Mouse (Mus musculus) heart, postnatal 0 days (tissue): Measurements from ENCODE around the gene Slc9a5. TPM values are rescaled to one million over a fixed set of nuclear protein-coding genes. Genes with fewer than 3 reads are reported as not detected.
A peak's percentile ranks its signal among the peaks of the same experiment; 100 is the strongest.

Experiments used
- ATAC-seq: fragments of 200-750 bp; cut with Nextera tagmentation; 2 replicates; pipeline ENCODE4 v1.8.0; 2017; ENCODE audit warnings: low read depth, moderate number of reproducible peaks, moderate library complexity; ENCODE audit not compliant: insufficient read depth
- DNase-seq: peaks from one replicate; pipeline ENCODE4 v3.0.0-alpha.2; 2016; ENCODE audit warnings: low spot score
- H3K27ac ChIP-seq: fragments of 300-500 bp; sonication (generic); 2 replicates; pipeline ENCODE4 v1.5.1; 2014; ENCODE audit warnings: low read depth, mild to moderate bottlenecking
- H3K27me3 ChIP-seq: fragments of 300-500 bp; sonication (generic); 2 replicates; pipeline ENCODE4 v1.6.1; 2014; ENCODE audit warnings: low read length, mixed read lengths; ENCODE audit not compliant: control insufficient read depth, insufficient read depth
- H3K36me3 ChIP-seq: fragments of 300-500 bp; sonication (generic); replicated peaks from 2 replicates; pipeline ENCODE4 v1.6.1; 2014; ENCODE audit warnings: low read length, mixed read lengths; ENCODE audit not compliant: control insufficient read depth, insufficient read depth
- H3K4me1 ChIP-seq: fragments of 300-500 bp; sonication (generic); 2 replicates; pipeline ENCODE4 v1.6.1; 2014; ENCODE audit warnings: antibody characterized with exemption; ENCODE audit not compliant: control insufficient read depth, insufficient read depth
- H3K4me2 ChIP-seq: fragments of 300-500 bp; sonication (generic); 2 replicates; pipeline ENCODE4 v1.6.1; 2014; ENCODE audit warnings: low read depth, mild to moderate bottlenecking, low read length, moderate library complexity
- H3K4me3 ChIP-seq: fragments of 300-500 bp; sonication (generic); 2 replicates; pipeline ENCODE4 v1.5.1; 2014; ENCODE audit warnings: low read depth, low read length
- H3K9ac ChIP-seq: fragments of 300-500 bp; sonication (generic); replicated peaks from 2 replicates; pipeline ENCODE4 v1.6.1; 2014; ENCODE audit warnings: low read depth, low read length, mixed read lengths
- H3K9me3 ChIP-seq: fragments of 300-500 bp; sonication (generic); replicated peaks from 2 replicates; pipeline ENCODE4 v1.6.1; 2016; ENCODE audit warnings: low read length; ENCODE audit not compliant: control insufficient read depth
- CTCF ChIP-seq: IDR thresholded peaks from 2 replicates; pipeline ENCODE4 v1.5.1; 2016; ENCODE audit warnings: antibody characterized with exemption, control low read depth, low read depth
- EP300 ChIP-seq: IDR thresholded peaks from 2 replicates; pipeline ENCODE4 v1.6.1; 2016; ENCODE audit warnings: antibody characterized with exemption, low read depth
- WGBS: fragments of 180-500 bp; shearing (Covaris S2); extraction: QIAGEN DNeasy Blood & Tissue Kit; methylation state at CpG from one replicate; pipeline ENCODE4 v1.1.7; 2014; 5-methylcytosine and 5-hydroxymethylcytosine counted together
- polyA plus RNA-seq: library from polyadenylated mRNA; unstranded; fragments of >200 nt; fragmentation: Nextera tagmentation; extraction: Ambion mirVana; gene quantifications from 2 replicates; pipeline ENCODE4 v1.2.1, GENCODE M21; 2015
- total RNA-seq: library from RNA; depleted of rRNA; stranded (reverse); fragments of >200 nt; gene quantifications from 2 replicates; pipeline ENCODE4 v1.2.3, GENCODE M21; 2014; ENCODE audit warnings: low replicate concordance

Slc9a5 gene
- total and polyA plus RNA-seq, 2 experiments from 2014 or later: 0.41 to 1.2 TPM

DNA sequence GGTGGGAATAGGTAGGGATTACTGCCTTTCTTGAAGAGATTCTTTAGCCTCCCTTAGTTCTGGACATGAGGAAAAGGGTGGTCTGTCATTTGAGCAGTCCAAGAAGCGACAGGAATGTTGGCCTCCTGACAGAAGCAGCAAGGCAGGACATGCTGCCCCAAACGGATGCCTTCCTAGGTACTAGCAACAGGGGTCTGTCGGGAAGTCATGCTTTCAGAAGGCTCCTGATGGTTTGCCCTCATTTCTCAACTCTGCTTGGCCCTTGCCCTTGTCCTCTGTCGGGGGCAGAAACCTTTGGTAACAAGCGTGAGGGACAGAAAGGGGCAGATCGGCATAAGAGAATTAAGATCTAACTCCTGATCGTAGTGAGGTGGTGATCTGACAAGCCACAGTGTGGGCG is 38.5 kb upstream of the Slc9a5 start:
- Histone ChIP-seq H3K9ac (no peak overlapping the region), H3K36me3 (peaks cover 41% of the 10 kb centered on the region), H3K27me3 (no peaks in the 10 kb centered on the region), H3K4me2 (no peak overlapping the region), H3K27ac (no peak overlapping the region), H3K4me3 (no peak overlapping the region), H3K4me1 (peaks cover 24% of the 10 kb centered on the region), H3K9me3 (no peaks in the 10 kb centered on the region)
- no peak for TF ChIP-seq EP300
- TF ChIP-seq CTCF: no peak
- DNase-seq: no peak
- no peak for ATAC-seq
- 77% methylated on average over 8 of the region's 8 CpGs for WGBS

DNA sequence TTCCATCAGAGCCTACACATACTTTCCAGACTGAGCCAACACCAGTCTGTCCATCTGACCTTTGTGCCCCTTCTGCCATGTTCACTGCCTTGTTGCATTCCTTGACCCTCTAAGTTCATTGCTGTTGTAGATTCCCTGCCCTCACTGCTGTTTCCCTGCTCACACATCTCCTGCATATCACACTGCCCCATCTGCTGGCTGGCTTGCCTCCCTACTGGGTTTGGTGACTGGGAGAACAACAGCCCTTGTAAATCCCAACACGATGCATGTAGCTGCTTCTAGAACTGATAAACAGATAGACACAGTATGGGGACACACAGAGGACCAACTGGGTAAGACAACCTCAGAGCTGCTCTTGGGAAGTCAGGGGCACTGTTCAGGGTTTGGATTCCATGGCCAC is 36.9 kb upstream of the Slc9a5 start:
- no peak for TF ChIP-seq CTCF
- TF ChIP-seq EP300: no peak
- Histone ChIP-seq H3K27ac (no peak overlapping the region), H3K36me3 (peaks cover 49% of the 10 kb centered on the region), H3K4me2 (no peak overlapping the region), H3K4me3 (no peak overlapping the region), H3K9me3 (no peaks in the 10 kb centered on the region), H3K9ac (no peak overlapping the region), H3K4me1 (peaks cover 21% of the 10 kb centered on the region), H3K27me3 (no peaks in the 10 kb centered on the region)
- WGBS: 71% methylated on average over 1 of the region's 1 CpGs
- ATAC-seq (no peak), DNase-seq (no peak)

DNA sequence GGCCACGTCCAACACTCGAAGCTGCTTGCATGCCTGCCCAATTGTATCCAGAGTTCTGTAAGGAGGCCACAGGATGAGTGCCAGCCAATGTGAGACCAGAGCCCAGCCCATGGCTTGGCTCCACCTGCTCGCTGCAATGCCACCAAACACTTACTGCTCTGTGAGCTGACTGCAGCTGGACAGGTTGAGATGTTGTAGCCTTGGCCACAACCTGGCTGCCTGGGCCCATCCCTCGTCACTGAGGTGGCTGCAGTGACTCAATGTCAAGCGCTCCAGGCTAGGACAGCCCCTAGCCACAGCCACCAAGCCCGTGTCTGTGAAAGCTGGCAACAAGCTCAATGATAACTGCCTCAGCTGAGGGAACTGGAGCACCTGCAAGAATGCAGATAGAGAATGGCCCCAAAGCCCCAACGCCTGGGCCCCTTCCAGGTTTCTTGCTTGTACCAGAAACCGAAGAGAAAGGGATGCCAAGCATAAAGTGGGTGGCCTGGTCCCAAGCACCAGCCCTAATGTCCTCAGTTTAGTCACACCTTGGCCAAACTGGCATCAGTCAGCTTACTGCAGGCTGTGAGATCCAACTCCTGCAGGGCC is 35.7 kb upstream of the Slc9a5 start:
- peaks cover 45% of the 10 kb centered on the region for H3K36me3 ChIP-seq
- H3K4me1 ChIP-seq: peaks cover 24% of the 10 kb centered on the region
- no peak overlapping the region for H3K4me3 ChIP-seq
- 55% methylated on average over 8 of the region's 8 CpGs for WGBS
- no peak overlapping the region for H3K27ac ChIP-seq
- no peaks in the 10 kb centered on the region for H3K9me3 ChIP-seq
- ATAC-seq (peak; percentile 24), DNase-seq (no peak)
- H3K4me2 ChIP-seq: no peak overlapping the region
- no peaks in the 10 kb centered on the region for H3K27me3 ChIP-seq
- TF ChIP-seq EP300 (no peak), CTCF (no peak)
- no peak overlapping the region for H3K9ac ChIP-seq

DNA sequence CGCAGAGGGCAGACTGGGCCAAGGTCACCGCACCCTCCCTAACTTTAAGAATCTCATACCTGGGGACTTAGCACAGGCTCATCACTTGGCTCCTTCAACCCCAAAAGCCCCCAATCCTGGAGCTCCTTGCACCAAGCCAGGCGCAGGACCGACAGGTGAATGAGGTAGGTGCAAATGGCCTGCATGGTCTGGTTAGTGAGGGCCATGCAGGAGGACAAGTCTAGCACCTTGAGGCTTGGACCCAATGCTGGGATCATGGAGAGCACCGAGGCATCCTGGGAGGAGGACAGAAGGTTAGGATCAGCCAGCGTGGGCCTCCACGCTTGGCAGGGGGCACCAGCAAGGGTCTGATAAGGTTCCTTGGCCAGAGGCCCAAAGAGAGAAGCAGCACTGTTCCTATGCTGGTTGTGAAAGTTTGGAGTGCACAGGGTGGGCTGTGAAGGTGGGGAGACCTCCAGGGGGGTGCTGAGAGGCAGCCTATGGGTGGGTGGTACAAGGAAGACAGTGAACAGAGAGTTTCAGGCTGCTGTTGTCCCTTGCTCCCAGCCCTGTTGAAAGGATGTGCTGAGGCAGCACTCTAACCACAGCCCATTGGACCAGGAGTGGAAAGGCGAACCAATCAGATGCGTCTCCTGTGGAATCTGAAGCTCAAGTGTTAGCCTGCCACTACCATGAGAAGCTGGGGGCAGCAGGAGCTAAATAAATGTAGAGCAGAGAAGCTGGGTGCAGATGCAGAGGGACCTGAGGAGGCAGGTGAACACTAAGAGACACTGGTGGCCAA is 34.8 kb upstream of the Slc9a5 start:
- Histone ChIP-seq H3K27ac (no peak overlapping the region), H3K9me3 (no peaks in the 10 kb centered on the region), H3K9ac (no peak overlapping the region), H3K4me2 (no peak overlapping the region), H3K4me1 (peaks cover 29% of the 10 kb centered on the region), H3K27me3 (no peaks in the 10 kb centered on the region), H3K36me3 (peaks cover 43% of the 10 kb centered on the region), H3K4me3 (no peak overlapping the region)
- TF ChIP-seq CTCF: no peak
- no peak for TF ChIP-seq EP300
- WGBS: 57% methylated on average over 9 of the region's 9 CpGs
- no peak for DNase-seq
- ATAC-seq: 0 out of 2 replicates have a peak, but pooled peaks have one; percentile 38

DNA sequence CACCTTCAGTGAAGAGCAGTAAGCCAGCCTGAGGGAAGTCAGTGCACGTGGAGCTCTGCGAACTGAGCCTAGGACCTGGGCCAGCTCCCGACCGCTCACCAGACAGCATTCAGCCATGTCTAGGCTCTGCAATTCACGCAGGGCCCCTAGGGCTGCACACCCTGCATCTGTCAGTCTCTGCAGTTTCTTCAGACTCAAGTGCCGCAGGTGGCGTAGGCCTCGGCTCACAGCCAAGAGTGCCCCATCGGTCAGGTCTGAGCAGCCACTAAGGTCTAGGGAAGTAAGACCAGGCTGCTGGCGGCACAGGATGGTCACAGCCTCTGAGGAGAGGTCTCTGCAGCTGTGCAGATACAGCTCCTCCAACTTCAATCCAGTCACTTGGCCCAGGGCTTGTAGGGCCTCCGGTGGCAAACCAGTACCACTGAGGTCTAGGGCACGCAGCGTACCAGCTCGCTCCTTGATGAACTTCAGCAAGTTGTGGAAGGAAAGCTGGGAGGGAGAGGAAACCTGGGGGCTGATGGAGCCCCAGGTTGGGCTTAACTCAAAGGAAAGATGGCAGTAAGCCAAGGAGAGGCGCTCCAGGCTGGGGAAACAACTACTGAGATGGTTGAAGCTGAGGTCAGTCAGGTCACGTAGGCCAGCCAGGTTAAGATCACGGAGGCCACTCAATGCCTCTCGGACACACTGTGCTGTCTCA is 33.4 kb upstream of the Slc9a5 start:
- no peak overlapping the region for H3K27ac ChIP-seq
- no peaks in the 10 kb centered on the region for H3K9me3 ChIP-seq
- H3K4me1 ChIP-seq: peaks cover 29% of the 10 kb centered on the region
- no peak overlapping the region for H3K9ac ChIP-seq
- TF ChIP-seq EP300: no peak
- TF ChIP-seq CTCF: no peak
- no peak overlapping the region for H3K4me3 ChIP-seq
- no peaks in the 10 kb centered on the region for H3K27me3 ChIP-seq
- H3K4me2 ChIP-seq: no peak overlapping the region
- H3K36me3 ChIP-seq: peaks cover 44% of the 10 kb centered on the region
- 74% methylated on average over 18 of the region's 18 CpGs for WGBS
- ATAC-seq (no peak), DNase-seq (no peak)
